Mouse (Mus musculus): ENCODE measurements at regions not wholly inside any gene's neighbourhood (a gene's known extent, or its start where the extent isn't known, plus 50 kb on each side); places are given as distances from the start of the nearest gene placed in this dataset.

GRCm38 (mm10) chr2:116165871-116166770 is 100.5 kb upstream of the Meis2 start:
- H3K4me2 ChIP-seq, result no peak overlapping the region
- no peak overlapping the region for H3K4me3 ChIP-seq (replicated peaks)
- no peak overlapping the region for H3K9ac ChIP-seq
- no peaks in the 10 kb centered on the region for H3K4me1 ChIP-seq
- H3K36me3 ChIP-seq (replicated peaks), result no peaks in the 10 kb centered on the region
- no peak for ATAC-seq (ENCODE audit: low FRiP score)
- no peaks in the 10 kb centered on the region for H3K9me3 ChIP-seq
- H3K27me3 ChIP-seq, result no peaks in the 10 kb centered on the region
- H3K27ac ChIP-seq, result no peak overlapping the region
- WGBS, result 92% methylated on average over 16 of the region's 16 CpGs

Measured in forebrain, embryonic 12.5 days (tissue).